Mouse (Mus musculus): Measurements from ENCODE around the gene Ptpru.

Ptpru gene

DNA sequence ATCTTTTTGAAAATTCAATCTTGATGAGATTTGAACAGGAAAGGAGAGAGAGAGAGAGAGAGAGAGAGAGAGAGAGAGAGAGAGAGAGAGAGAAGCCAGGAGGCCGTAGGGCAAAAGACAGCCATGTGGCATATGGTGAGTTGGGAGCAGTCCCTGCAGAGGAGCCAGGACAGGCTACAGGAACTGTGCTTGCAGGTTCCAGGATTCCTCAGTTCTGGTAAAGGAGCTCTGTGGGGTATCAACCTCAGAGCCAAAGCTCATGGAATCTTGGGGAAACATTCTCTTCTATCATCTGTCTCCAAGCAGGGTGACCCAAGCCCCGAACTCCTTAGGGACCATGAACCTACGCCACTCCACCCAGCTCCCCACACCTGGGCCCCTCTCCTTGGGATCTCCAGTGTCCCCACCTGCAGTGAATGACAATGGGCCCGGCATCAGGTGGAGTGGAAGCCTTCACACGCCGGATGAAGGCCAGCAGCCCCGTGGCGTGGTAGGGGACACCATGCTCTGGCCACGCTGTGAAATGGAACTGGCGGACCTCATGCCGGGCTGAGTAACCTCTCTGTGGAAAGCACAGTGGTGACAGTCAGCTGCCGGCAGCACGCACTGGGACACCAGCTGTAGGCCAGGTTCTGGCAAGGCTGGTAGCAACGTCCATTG, 59.3 kb downstream of the Ptpru start:
- no peak for DNase-seq

DNA sequence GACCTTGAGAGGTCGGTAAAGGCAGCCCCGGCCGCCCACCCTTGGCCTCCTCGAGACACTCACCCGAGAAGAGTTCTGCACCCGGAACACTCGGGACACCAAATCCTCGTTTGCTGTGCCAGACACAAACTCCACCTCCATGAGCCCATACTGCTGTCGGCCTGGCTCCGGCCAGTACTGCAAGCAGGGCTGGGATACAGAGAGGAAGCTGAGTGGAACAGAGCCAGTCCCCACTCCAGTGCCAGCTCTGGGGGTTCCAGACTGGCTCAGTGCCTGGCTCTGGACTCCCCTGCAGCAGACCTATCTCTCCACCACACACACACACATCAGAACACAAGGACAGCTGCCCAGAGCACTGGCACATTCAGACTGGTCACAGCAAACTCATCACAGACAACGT, 66.7 kb downstream of the Ptpru start:
- peak; percentile 46 for DNase-seq

GRCm38 (mm10) chr4:131763911-131764310, 74.2 kb downstream of the Ptpru start:
- DNase-seq, result no peak

DNA sequence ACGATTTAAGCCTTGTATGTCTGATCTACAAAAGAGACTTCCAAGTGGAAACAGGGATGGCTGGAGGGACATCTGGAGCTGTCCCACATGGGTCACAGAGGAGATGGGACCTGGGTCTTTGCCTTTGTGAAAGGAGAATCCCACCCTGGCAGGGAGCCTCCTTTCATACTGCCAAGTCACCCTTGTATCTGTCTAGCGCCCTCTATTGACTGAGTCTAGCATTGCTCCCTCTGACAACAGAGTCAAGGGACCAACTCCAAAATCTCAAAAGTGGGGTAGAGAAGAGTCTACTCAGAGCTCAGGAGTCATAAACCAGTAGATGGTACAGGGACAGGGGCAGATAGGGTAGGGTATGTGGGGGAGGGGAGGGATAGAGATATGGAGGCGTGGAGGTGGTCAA, 74.6 kb downstream of the Ptpru start:
- no peak for DNase-seq

GRCm38 (mm10) chr4:131762211-131762784, 75.8 kb downstream of the Ptpru start:
- no peak for DNase-seq

GRCm38 (mm10) chr4:131752204-131752837, 85.8 kb downstream of the Ptpru start:
- no peak for DNase-seq

DNA sequence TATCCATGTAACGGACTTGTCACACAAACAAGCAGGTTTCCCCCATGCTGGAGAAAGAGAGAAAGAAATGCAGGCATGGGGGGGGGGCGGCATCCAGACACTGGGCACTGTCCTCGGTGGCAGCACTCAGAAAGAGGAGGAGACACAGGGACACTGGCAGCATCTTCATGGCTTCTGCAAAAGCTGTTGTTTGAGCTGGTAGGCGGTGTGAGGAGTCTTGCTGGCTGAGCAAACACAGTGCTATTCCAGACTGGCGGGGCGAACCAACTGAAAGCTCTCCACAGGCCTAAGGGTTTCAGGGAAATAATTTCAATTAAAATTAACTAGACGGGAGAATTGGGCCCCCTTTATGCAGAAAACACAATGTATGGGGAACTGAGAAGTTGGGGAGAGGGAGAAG, 86.5 kb downstream of the Ptpru start:
- DNase-seq, result no peak

DNA sequence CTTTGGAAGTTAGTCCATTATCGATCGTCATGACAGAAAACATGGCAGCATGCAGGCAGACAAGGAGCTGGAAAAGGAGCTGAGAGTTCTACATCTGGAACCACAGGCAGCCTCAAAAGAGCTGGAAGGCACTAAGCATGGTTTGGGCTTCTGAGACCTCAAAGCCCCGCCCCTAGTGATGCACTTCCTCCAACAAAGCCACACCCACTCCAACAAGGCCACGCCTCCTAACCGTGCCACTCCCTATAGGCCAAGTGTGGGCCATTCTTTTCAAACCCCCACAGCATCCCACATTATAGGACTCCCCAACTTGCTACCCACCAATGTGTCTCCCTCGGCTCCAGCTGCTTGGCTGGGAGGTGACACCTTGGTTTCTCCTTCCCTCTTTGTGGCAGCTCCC, 88.3 kb downstream of the Ptpru start:
- no peak for DNase-seq

GRCm38 (mm10) chr4:131744685-131745043, 93.4 kb downstream of the Ptpru start:
- DNase-seq, result no peak

DNA sequence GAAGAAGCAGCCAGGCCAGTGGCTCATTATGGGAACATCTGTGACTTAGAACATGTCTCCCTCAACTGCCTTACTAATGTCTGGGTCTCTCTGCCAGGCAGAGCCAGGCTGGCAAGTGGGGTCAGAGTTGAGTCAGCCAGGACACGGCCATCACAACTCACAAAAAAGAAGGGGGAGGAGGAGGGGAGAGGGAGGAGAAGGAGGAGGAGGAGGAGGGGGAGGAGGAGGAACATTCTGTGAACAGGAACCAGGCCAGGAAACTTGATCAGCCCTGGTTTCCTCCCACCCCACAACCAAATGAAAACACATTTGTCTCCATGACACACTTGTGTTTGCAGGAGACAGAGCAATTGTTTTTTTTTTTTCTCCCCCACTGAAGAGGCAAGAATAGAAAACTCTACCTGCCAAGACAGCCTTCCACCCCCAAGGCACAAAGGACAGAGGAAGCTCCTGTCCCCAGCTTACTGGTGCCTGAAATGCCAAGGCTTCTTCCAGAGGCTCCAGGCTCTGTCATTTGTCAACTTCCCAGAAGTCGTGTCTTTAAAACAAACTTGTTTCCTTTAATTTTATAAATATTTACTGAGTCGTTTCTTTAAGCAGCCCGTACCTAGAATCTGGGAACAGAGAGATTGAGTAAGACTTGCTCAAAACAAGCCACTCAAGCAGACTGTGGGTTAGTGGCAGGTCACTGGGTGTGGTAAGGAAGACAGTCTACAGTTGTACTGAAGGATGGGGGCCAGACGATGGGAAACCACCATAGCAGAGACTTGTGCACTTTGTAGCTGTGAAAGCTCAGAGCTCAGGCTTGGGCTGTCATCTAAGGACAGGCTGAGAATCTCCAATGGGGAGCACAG, 94.0 kb downstream of the Ptpru start:
- DNase-seq, result peak; percentile 66

GRCm38 (mm10) chr4:131743031-131743430, 95.1 kb downstream of the Ptpru start:
- DNase-seq, result no peak

GRCm38 (mm10) chr4:131740621-131741020, 97.5 kb downstream of the Ptpru start:
- peak; percentile 30 for DNase-seq

DNA sequence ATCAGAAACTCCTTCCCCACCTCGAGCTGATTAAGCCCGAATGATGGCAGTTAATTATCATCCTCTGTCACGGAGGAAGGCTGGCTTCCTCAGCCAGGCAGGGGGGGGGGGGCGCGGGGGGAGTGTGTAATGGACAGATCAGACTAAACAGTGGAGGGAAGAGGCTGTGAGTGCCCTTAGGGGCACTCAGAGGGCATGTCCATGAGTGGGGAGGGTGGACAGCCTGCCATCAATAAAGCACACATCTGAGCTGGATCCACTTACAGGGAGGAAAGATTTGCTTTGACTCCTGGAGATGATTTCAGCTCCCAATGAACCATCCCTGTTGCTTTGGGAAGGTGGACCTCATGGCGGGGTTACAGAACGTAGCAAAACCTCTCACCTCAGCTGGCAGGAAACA, 109.5 kb downstream of the Ptpru start:
- no peak for DNase-seq

DNA sequence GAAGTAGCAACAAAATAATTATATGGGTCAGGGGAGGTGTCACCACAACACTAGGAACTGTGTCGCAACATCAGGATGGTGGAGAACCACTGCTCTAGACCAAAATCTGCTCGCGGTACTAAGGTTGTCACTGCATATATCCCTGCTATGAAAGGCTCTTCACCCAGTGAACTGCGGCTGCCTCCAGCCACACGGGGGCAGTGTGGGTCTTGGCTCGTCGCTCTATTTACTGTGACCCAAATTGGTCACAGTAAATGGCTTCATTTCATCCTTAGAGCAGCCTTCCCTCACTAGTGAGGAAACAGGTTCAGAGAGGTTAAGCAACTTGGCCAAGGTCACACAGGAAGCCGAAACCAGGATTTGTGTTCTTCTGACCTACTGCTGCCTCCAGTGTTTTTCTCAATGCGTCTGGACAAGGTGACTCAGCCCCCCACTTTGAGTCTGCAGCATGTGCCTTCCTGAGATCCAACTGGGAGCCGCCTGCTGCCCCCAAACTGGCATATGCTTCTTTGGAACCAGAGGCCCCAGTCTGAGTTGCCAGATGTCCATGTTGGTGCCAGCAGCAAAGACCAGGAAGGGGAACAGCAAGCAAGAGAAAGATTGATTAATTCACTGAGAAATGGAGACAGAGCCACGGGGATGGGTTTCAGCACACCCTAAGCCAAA, 114.5 kb downstream of the Ptpru start:
- peak; percentile 84 for DNase-seq

GRCm38 (mm10) chr4:131722121-131722841, 115.8 kb downstream of the Ptpru start:
- DNase-seq, result peak; percentile 86

DNA sequence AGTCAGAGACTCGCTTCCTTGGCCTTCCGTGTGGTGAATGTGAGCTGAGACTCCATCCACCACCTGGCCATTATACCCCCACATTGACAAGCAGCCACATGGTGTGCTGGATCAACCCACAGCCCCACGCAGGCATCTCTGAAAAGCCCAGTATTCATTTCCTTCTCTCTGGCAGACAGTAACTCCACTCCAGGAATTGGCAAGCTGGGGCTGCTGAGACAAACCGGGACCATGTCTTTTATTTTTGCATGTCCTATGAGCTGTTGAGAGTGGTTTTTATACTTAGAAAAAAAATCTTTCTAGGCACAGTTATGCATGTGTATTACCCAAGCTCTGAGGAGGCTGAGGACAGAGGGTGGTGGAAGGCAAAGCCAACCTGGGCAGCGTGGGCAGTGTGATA, 118.9 kb downstream of the Ptpru start:
- no peak for DNase-seq

All from kidney, postnatal 14 days (tissue).